Mouse (Mus musculus): Measurements from ENCODE around the gene Psmd1. TPM values are rescaled to one million over a fixed set of nuclear protein-coding genes. Genes with fewer than 3 reads are reported as not detected.

Gene Psmd1
- polyA plus RNA-seq, 1 experiment from 2014 or later: 154 TPM

Other genes starting within 250 kb of the Psmd1 start
- gene Itm2c, start 170.1 kb upstream of the Psmd1 start, polyA plus RNA-seq (2016; fragmentation: Nextera tagmentation; extraction: Ambion mirVana): 261 TPM in 2 replicates
- 0.08 TPM in 1 of 2 replicates, not detected in the other for gene 4933407L21Rik, start 135.9 kb upstream of the Psmd1 start, polyA plus RNA-seq (2016; fragmentation: Nextera tagmentation; extraction: Ambion mirVana)
- gene Gpr55, start 103.4 kb upstream of the Psmd1 start, polyA plus RNA-seq (2016; fragmentation: Nextera tagmentation; extraction: Ambion mirVana): 0.08 and 0.09 TPM in 2 replicates
- not detected in 2 replicates for gene Spata3, start 47.6 kb upstream of the Psmd1 start, polyA plus RNA-seq (2016; fragmentation: Nextera tagmentation; extraction: Ambion mirVana)
- gene 2810459M11Rik, start 18.5 kb upstream of the Psmd1 start, polyA plus RNA-seq (2016; fragmentation: Nextera tagmentation; extraction: Ambion mirVana): 0.71 and 0.79 TPM in 2 replicates
- 0.22 and 0.37 TPM in 2 replicates for gene Htr2b, start 47.6 kb downstream of the Psmd1 start, polyA plus RNA-seq (2016; fragmentation: Nextera tagmentation; extraction: Ambion mirVana)
- 0.63 TPM in 1 of 2 replicates, not detected in the other for gene Gm21972, start 69.2 kb downstream of the Psmd1 start, polyA plus RNA-seq (2016; fragmentation: Nextera tagmentation; extraction: Ambion mirVana)
- 14.1 and 14.2 TPM in 2 replicates for gene Armc9, start 90.4 kb downstream of the Psmd1 start, polyA plus RNA-seq (2016; fragmentation: Nextera tagmentation; extraction: Ambion mirVana)
- gene B3gnt7, start 238.4 kb downstream of the Psmd1 start, polyA plus RNA-seq (2016; fragmentation: Nextera tagmentation; extraction: Ambion mirVana): 6.3 and 7.1 TPM in 2 replicates

Data from heart, embryonic 12.5 days (tissue).